Mouse (Mus musculus): ENCODE measurements around the gene Creb5. TPM values are rescaled to one million over a fixed set of nuclear protein-coding genes. Genes with fewer than 3 reads are reported as not detected.

Gene Creb5
- total RNA-seq, 2 experiments from 2014 or later: 5.0 to 5.2 TPM

DNA sequence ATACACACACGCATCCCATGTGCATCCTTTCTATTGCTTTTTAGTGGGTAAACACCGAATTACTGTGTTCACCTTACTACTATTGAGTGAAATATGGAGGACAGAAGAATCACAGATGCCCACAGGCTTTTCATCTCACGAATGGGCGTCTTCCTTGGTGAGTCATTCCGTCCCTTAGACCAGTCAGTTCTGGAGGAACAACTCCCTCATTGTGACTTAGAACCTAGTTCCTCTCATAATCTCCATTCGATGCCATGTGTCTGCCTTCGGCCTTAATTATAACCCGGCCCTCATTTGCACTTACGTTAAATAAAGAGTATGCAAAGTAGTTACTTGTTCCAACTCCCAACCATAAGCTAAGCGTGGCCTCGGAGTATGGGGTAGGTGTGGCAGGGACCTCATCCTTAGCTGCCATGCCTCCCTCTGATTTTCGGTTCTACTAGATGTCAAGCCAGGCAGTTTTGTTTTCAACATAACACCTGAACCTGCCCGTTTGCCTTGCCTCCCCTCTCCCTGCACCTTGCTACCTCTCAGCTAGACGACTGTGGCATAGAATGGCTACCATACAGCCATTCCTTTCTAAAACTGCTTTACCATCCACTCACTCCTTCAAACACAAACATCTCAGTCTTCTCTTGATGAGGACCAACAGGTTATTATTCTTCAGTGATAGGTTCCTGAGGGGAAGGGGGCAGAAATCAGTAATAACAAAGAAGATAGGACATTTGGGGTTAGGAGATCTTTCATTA lies 422.8 kb downstream of the Creb5 start:
- DNase-seq: no peak

DNA sequence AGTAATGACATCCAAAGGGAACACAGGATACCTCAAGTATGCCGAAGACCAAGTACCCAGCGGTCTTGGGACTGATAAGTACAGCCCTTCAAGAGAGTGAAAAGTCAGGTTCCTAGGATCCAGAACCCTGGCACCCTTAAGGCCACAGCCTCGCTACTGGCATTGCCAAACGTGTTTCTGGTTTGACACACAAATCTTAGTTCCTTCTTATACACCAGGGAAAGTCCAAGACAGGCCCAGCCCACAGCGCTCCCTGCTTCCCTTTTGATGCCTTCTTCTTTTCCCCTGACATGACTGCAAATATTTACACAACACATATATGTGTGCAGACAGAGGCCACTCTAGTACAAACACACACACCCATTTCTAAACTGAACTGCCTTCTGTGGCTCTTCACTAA lies 423.5 kb downstream of the Creb5 start:
- DNase-seq: no peak

DNA sequence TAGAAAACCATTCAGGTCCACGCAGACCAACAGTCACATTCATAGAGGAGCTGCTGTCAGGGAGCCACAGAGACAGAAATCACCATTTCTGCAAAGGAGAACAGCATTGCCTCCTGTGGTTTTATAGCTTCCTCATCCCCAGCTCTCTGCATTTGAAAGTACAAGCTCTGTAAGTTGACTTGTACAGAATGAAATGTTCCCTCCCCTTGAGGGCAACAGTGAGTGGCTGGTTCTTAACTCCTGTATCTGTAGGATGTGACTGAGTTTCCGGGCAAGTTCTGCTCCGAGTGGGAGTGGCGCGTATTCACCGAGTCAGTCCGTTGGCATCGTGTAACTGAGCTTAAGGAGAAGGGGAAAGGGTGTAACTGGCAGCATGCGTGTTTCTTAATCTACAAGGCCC lies 426.1 kb downstream of the Creb5 start:
- DNase-seq: no peak

DNA sequence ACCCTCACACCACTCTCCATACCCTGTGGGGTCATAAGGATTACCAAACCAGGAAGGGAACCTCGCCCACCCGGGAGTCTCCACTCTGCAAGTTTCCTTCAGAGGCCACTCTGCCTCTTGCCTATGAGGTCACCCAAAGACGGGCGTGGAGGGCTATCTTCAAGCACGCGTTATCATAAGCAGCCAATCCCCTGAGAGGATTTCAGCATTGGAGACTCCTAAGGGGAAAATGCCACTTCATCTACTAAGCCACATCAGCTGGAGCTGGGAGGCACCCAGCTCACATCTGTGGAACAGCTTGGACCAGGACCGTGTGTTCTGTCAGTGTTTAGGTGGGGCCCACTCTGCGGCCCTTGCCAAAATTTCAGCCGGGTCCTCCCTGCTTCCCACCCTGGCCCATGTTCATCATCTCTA lies 427.8 kb downstream of the Creb5 start:
- no peak for DNase-seq

DNA sequence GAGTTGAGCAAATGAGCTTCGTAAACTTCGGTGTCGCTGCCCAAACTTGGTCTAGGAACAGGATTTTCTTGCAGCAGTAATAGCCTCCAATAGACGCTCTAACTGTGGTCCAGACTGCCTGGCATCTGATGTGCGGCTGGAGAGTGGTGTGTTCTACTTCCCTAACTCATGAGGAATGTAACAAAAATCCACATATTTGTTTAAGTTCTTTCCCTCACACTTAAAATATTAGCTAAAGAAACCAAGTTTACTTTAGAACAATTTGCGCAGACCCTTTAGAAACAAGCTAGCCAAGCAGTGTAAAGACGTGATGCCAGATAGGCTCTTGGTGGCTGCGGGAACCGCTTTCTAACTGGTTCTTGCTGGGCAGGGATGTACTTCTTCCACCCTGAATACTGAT lies 428.9 kb downstream of the Creb5 start:
- no peak for DNase-seq

DNA sequence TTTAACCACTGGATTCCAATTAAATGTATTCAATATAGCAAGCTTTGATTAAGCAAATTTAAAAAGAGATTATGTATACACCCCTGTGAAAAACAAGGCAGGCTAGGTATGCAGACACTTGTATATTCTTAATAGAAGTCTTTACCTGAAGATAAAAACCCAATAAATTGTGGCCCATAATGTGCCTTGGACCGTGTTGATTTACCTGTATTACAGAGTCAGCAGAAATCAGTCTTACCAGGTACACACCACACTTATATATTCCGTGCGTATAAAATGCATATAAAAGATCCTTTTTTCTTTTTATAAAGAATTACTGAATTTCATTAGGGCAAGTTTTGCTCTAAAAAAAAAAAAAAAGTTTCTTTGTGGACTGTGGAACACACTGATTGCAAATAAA lies 432.9 kb downstream of the Creb5 start:
- DNase-seq: no peak

DNA sequence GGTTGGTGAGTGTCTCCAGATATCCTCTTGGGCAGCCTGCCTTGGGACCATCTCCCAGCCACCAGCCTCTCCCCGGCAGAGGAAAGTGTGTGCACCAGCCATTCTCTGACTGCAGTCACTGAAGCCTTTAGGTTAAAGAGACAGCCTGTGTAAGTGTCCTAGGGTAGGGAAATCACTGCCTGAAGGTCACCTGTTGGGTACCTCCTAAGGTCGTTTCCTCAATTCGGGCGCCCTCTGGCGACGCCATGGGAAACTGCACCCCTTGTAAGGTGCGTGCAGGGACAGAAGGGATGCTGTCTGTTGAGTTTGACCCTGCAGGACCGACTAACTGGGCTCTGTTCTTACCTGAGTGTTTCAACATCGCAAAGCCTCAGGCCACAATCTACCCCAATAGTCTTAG lies 434.5 kb downstream of the Creb5 start:
- peak; percentile 55 to 64 for DNase-seq

DNA sequence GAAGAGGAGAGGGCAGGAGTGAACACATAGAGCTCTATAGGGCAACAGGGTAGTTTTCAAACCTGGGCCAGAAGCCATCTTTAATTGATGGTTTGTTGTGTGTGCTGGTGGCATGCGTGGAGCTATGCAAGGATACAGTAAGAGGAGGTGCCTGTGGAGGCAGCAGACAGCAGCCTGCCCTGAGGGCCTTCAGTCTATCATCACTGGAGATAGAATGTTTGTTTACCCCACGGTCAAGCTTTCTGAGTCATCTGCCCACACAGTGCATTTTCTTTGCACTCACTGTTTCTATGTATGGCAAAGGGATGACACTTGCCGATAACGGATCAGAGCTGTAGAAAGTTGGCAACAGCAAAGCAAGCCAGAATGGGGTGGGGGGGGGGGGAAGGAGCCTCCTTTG lies 435.6 kb downstream of the Creb5 start:
- no peak for DNase-seq

DNA sequence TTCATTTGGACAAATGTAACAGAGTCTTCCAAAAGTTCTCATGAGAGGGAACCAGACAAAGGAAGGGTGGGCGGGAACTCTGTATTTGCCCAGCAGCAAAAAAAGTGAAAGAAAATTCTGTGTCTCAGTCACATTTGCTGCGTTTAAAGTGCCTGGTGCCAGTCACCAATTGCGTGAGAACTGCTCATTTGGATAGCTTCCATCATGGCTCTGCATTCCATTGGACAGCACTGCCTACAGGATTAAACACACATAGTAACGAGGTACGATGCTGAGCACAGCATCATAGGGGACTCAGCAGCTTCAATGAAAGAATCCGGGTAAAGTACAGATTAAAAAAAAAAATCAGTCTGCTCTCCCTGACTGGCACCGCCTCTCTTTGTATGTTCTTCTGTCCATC lies 443.4 kb downstream of the Creb5 start:
- DNase-seq: no peak

DNA sequence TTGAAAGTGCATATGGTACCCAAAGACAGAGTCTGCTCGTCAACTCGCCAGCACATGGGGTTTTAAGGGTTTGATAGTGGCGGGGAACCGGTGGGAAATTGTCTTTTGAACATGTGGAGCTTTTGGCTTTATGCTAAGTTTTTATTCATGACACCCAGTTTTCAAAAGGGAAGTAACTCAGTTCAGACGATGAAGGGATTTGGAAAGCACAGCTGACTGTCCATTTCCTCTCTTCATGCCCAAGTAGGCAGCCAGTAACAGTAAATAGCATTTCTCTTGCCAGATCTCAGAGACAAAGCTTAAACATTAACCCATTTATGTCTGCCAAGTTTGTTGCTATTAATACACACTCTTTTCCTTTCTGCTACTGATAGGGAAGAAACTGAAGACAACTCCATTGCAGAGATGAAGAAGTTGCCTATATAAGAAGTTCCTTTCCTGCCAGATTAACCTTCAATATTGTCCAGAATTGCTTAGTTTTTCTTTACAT lies 444.0 kb downstream of the Creb5 start:
- no peak for DNase-seq

DNA sequence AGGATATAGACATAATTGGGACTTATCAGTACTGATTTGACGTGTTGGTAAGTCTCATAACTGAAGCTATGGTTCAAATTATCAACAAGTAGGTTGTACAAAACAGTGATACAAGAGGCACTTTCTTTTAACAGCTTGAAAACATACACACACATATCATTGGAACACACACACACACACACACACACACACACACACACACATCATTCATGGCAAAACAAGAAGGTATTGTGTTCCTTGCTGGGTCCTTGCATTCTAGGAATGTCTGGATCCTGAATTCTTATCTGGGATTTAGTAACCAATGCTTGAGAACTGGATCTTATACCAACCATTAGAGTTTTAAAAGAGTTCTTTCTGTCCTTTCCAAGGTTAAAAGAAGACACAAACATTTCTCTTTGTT lies 446.5 kb downstream of the Creb5 start:
- no peak for DNase-seq

DNA sequence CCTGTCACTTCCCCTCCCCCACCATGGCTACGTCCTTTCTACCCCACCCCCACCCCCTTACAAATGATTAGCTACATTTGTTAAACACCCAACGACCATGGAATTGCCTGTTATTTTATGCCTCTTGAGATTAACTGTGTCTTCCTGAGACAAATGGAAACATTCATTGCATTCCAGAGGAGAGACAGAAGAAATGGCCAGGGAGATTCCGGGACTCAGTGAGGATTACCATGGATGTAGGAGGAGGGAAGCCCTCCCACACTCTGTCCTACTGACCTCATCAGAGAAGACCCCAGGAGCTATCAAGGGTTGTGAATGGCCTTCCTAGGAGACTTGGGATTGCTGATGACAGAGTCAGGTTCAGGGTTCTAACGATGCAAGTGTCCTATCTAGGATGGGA lies 446.9 kb downstream of the Creb5 start:
- DNase-seq: no peak

DNA sequence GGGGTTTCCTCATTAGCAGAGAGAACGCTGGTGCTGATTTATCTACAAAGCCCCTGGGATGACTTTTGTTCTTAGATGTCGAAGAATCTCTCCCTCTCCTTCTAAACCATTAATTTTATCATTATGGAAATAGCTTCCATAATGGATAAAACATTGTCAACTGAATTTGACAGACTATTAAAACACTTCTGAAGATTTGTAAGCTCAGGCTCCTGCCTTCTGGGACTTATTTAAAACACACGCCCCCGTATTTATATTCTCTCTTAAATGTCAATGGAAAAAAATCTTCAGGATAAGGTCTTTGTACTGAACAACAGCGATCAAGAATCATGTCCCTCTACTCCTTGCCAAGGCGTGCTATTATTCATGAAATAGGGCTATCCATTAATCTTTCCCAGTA lies 448.6 kb downstream of the Creb5 start:
- DNase-seq: no peak

DNA sequence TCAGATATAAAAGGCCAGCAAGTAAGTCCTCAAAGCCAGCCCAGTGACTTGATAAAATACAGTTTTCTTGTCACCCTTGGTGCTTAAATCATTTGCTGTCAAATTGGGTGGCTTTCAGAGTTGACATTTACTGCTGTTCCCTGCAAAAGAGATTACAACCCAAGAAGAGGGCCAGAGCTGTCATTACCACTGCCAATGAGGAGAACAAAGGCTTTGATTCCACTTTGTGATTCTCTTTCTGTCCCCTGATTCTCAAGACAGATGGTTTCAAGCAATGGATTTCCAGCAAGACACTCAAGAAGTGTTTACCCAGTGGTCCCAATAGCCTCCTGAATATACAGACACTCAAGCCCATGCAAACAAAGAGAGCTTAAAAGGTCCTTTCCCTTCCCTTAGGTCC lies 451.1 kb downstream of the Creb5 start:
- DNase-seq: no peak

DNA sequence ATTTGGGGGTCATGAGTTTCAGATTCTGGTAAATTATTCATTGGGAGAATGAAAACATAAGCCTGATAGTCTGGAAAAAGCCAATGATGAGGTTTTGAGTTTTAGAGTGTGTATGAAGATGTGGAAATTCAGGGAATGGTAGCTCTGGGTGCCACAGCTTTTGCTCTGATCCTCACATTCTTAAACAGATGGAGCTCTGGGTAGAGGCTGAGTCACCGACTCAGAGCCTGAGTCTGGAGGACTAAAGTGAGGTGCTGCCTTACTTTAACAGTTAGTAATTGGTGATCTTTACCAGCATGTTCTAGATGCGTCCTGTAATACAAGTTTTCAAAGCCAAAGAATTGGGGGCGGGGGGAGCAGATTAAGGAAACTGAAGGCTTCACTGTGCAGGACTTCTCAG lies 454.2 kb downstream of the Creb5 start:
- no peak for DNase-seq

Other genes starting within 250 kb of the Creb5 start
- gene Jazf1, start 218.6 kb upstream of the Creb5 start, total RNA-seq (2021): 10 to 100 TPM; 31.9 to 35.2 TPM

Measured in layer of hippocampus, postnatal 36 days (tissue).